Mouse (Mus musculus) embryonic fibroblast, embryonic 13.5 days (primary cell): Measurements from ENCODE around the gene Arhgap23.

Experiments
- CTCF ChIP-seq: IDR thresholded peaks from 2 replicates; pipeline ENCODE4 v1.5.1; 2011; ENCODE audit warnings: mild to moderate bottlenecking, control low read depth, low read length, moderate library complexity, borderline replicate concordance; ENCODE audit not compliant: insufficient read depth
- POLR2A ChIP-seq: IDR thresholded peaks from 2 replicates; pipeline ENCODE4 v1.6.1; 2011; ENCODE audit warnings: low read depth, mild to moderate bottlenecking, control low read depth, low read length, moderate library complexity

DNA sequence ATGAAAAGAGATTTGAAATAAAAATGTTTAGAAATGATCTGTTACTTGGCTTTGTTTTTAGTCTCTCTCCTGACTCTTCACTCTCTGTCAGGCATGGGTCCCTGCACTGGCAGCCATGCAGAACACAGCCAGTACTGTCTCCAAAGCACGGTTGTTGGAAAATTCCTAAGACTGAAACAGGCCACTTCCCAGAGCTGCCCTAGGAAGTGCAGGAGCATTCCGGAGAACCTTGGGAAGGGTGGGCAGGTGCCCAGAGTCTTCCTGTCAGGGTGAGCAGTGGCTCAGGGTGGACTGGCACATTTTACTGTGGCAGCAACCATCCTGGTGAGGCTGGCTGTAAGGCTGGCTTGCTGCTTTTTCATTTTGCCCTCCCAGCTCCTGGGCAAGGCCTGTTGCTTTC lies 16.8 kb upstream of the Arhgap23 start:
- TF ChIP-seq CTCF (no peak), POLR2A (no peak)
